Mouse (Mus musculus) olfactory bulb, adult 2 months (tissue): Measurements from ENCODE around the gene Chil6. TPM values are rescaled to one million over a fixed set of nuclear protein-coding genes. Genes with fewer than 3 reads are reported as not detected.

Source experiments
- H3K27ac ChIP-seq: fragments of 200-500 bp; 2 replicates; pipeline ENCODE4 v1.5.1; 2012; ENCODE audit warnings: low read depth, low read length; ENCODE audit not compliant: insufficient read depth
- H3K4me1 ChIP-seq: fragments of 200-500 bp; 2 replicates; pipeline ENCODE4 v1.6.1; 2012; ENCODE audit warnings: low read length; ENCODE audit not compliant: control insufficient read depth, insufficient read depth
- H3K4me3 ChIP-seq: fragments of 200-500 bp; 2 replicates; pipeline ENCODE4 v1.5.1; 2012; ENCODE audit warnings: mild to moderate bottlenecking, low read depth, low read length, moderate library complexity; ENCODE audit not compliant: insufficient read depth
- CTCF ChIP-seq: fragments of 200-500 bp; IDR thresholded peaks from 2 replicates; pipeline ENCODE4 v1.5.1; 2012; ENCODE audit warnings: low read depth, mild to moderate bottlenecking, low read length, moderate library complexity; ENCODE audit not compliant: insufficient read depth
- POLR2A ChIP-seq: fragments of 200-500 bp; IDR thresholded peaks from 2 replicates; pipeline ENCODE4 v1.6.1; 2012; ENCODE audit warnings: mild to moderate bottlenecking, low read depth, low read length, moderate library complexity; ENCODE audit not compliant: insufficient read depth
- WGBS: fragments of 180-500 bp; shearing (Covaris S2); methylation state at CpG from one replicate; pipeline ENCODE4 v1.1.7; 2018; 5-methylcytosine and 5-hydroxymethylcytosine counted together
- polyA plus RNA-seq: library from polyadenylated mRNA; stranded (reverse); fragments of >200 nt; gene quantifications from 2 replicates; pipeline ENCODE4 v1.2.4, GENCODE M21; 2012; ENCODE audit warnings: low replicate concordance; ENCODE audit not compliant: missing spikeins, insufficient read depth, insufficient read length

Chil6 gene
- polyA plus RNA-seq = not detected in 2 replicates

DNA sequence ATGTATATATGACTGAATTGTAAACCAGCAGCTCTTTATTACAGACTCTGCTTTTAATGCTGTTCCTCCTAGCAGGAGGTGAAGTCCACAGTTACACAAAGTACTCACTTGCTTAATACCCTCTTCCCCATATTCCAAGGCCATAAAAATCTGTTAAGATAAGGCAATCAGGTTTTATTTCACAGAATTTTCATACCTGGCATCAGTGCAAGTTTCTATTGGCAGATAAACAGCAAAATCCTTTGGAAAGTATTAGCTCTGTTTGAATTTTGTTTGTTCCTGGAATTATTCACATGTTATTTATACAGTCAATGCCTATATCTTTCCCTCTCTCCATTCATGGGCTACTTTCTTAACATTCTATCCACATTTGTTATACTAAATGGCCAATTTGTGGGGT lies at the start of gene Chil6:
Chil6 (minus strand) TSS at position 101 of the 400 bp plus-strand sequence.
- TF ChIP-seq CTCF (no peak), POLR2A (no peak)
- H3K4me1 ChIP-seq = no peaks in the 10 kb centered on the region
- H3K4me3 ChIP-seq = no peak within 1 kb of the TSS
- H3K27ac ChIP-seq = no peak within 1 kb of the TSS

DNA sequence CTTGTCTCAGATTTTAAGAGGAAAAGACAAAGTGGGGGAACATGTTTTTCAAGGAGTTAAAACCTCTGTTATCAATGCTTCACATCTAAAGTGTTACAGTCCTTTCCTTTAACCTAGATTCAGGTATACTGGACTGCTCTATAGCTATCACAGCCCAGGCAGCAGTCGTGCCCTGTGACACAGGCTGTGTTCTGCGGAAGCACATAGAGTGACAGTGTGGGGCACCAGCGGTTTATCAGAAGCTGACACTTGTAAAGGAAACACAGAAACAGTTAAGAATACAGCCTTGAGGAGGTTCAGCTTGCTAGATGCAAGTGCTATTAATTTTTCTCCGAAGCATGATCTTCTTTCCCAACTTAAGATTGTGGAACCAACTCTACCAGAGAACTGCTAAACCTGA lies 46.6 kb upstream of the Chil6 start:
- Histone ChIP-seq H3K4me3 (no peak overlapping the region), H3K27ac (no peak overlapping the region), H3K4me1 (no peaks in the 10 kb centered on the region)
- WGBS = 80% methylated on average over 4 of the region's 4 CpGs
- TF ChIP-seq POLR2A = no peak
- TF ChIP-seq CTCF = no peak

DNA sequence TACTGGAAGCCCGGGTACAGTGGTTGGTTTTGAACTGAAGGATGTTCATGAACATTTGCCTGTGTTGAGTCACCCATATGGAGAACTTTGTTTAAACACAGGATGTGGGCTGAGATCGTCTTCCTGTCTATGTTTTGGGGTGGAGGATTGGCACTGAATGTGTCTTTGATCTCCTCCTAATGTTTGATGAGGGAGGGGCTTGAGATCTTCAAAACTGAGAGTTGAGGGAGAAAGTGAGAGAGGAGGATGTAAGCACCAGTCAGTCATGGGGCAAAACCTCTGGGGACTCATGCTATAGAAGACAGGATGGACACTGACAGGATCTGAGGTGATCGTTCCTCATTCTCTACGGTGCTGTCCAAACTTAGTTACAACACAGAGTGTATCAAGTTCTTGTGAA lies 43.6 kb upstream of the Chil6 start:
- WGBS = 64% methylated on average over 4 of the region's 4 CpGs
- Histone ChIP-seq H3K27ac (no peak overlapping the region), H3K4me3 (no peak overlapping the region), H3K4me1 (no peaks in the 10 kb centered on the region)
- TF ChIP-seq CTCF = no peak

- H3K27ac ChIP-seq = no peak overlapping the region
- no peak for TF ChIP-seq POLR2A
- no peak for TF ChIP-seq CTCF
Measured at GRCm38 (mm10) chr3:106448995-106449394, 43.0 kb upstream of the Chil6 start.

GRCm38 (mm10) chr3:106448571-106448970 lies 42.6 kb upstream of the Chil6 start:
- H3K27ac ChIP-seq = no peak overlapping the region
- H3K4me3 ChIP-seq = no peak overlapping the region
- no peaks in the 10 kb centered on the region for H3K4me1 ChIP-seq
- TF ChIP-seq POLR2A = no peak
- no peak for TF ChIP-seq CTCF

More at GRCm38 (mm10) chr3:106448995-106449394, 43.0 kb upstream of the Chil6 start:
- Histone ChIP-seq H3K4me1 (no peaks in the 10 kb centered on the region), H3K4me3 (no peak overlapping the region)

Other genes with a start within 250 kb of the Chil6 start
- gene Chil3, start 238.6 kb downstream of the Chil6 start, polyA plus RNA-seq = not detected in 2 replicates
- not detected in 2 replicates for gene Chil4, start 186.7 kb downstream of the Chil6 start, polyA plus RNA-seq
- gene Dennd2d, start 76.2 kb upstream of the Chil6 start, polyA plus RNA-seq = not detected in 2 replicates
- not detected in 2 replicates for gene Dram2, start 141.6 kb upstream of the Chil6 start, polyA plus RNA-seq
- not detected in 2 replicates for gene Cept1, start 141.6 kb upstream of the Chil6 start, polyA plus RNA-seq